ENCODE assay signal across 20 mouse cellular contexts in genomic region chr10:29344232-29344631, GRCm38 (mm10). TPM values are rescaled to one million over a fixed set of nuclear protein-coding genes. Genes with fewer than 3 reads are reported as not detected.
DNase-seq lines count a peak whose midpoint lies in the region; ATAC-seq lines count a peak whose summit lies in the region.
"Had no signal": no experiment of that assay in that cellular context is flagged by ENCODE, and none has a peak within 500 bp of the region (broad histone marks: within the 10 kb centered on the region; RNA-seq: fewer than 3 reads in every experiment).

No protein-coding gene starts in this region.

- H3K27ac ChIP-seq in limb, embryonic 10.5 days, result no peak overlapping the region
- H3K27ac ChIP-seq: embryonic facial prominence, embryonic 13.5 days; forebrain, embryonic 13.5 days; gastrocnemius, adult 2 months; heart, embryonic 10.5 days; hindbrain, embryonic 13.5 days; hindbrain, postnatal 0 days had no signal

- no peaks in the 10 kb centered on the region for H3K9me3 ChIP-seq in limb, embryonic 10.5 days (replicated peaks)
- H3K9me3 ChIP-seq: embryonic facial prominence, embryonic 13.5 days; forebrain, embryonic 13.5 days; heart, embryonic 10.5 days; hindbrain, embryonic 13.5 days had no signal

- ATAC-seq in frontal cortex, adult (ENCODE audit: low TSS enrichment), result peak; percentile 76
- ATAC-seq in megakaryocyte-erythroid progenitor cell, adult 5-6 weeks (replicated peaks; ENCODE audit: low FRiP score, low TSS enrichment, poor library complexity, severe bottlenecking), result no peak
- ATAC-seq: forebrain, embryonic 13.5 days had no signal

- 90% methylated on average over 4 of the region's 4 CpGs for WGBS in limb, embryonic 10.5 days

- no peaks in the 10 kb centered on the region for H3K4me1 ChIP-seq in limb, embryonic 10.5 days
- H3K4me1 ChIP-seq: embryonic facial prominence, embryonic 13.5 days; forebrain, embryonic 13.5 days; heart, embryonic 10.5 days; hindbrain, embryonic 13.5 days had no signal

- H3K27me3 ChIP-seq in limb, embryonic 10.5 days (ENCODE audit: low read depth, poor library complexity, severe bottlenecking), result no peaks in the 10 kb centered on the region
- H3K27me3 ChIP-seq: embryonic facial prominence, embryonic 13.5 days; forebrain, embryonic 13.5 days; hindbrain, embryonic 13.5 days had no signal

- H3K4me3 ChIP-seq in limb, embryonic 10.5 days, result no peak overlapping the region
- H3K4me3 ChIP-seq: embryonic facial prominence, embryonic 13.5 days; forebrain, embryonic 13.5 days; gastrocnemius, adult 2 months; heart, embryonic 10.5 days; hindbrain, embryonic 13.5 days had no signal

- peaks cover 59% of the 10 kb centered on the region for H3K36me3 ChIP-seq in limb, embryonic 10.5 days

- DNase-seq in frontal cortex, postnatal 10 days (ENCODE audit: low spot score in 2 of 2), result no peak
- peak; percentile 11 for DNase-seq in lung, postnatal 25 days (ENCODE audit: low spot score)
- DNase-seq in lung, postnatal 10 days, result no peak
- DNase-seq in right cerebral cortex, postnatal 10 days (ENCODE audit: low spot score in 2 of 2), result peak; percentile 46 to 55
- no peak for DNase-seq in limb, embryonic 10.5 days (ENCODE audit: low spot score)
- DNase-seq: adrenal gland, postnatal 10 days; cerebellum, adult 11-12 months; cerebellum, adult 9-10 months; cerebellum, postnatal 25 days; gastrocnemius, adult 2 months; gastrocnemius, postnatal 25 days; heart, adult 18-20 months; heart, postnatal 14 days had no signal

RNA-seq across cellular contexts. Expression of gene Rnf146, which starts 18.0 kb away (rescaled TPM):
- total RNA-seq in megakaryocyte-erythroid progenitor cell, adult 5-6 weeks (2014; fragmentation: Nextera tagmentation), result 25.3 and 36.4 TPM in 2 replicates
- 51.3 and 61.2 TPM in 2 replicates for total RNA-seq in megakaryocyte-erythroid progenitor cell, adult 5-6 weeks (2017)
- 38.3 and 49.0 TPM in 2 replicates for polyA plus RNA-seq in limb, embryonic 10.5 days (2016; fragmentation: Nextera tagmentation; extraction: Ambion mirVana)

RNA-seq across cellular contexts. Expression of gene Echdc1, which starts 31.3 kb away (rescaled TPM):
- 14.0 and 24.1 TPM in 2 replicates for total RNA-seq in megakaryocyte-erythroid progenitor cell, adult 5-6 weeks (2014; fragmentation: Nextera tagmentation)
- total RNA-seq in megakaryocyte-erythroid progenitor cell, adult 5-6 weeks (2017), result 54.4 and 65.5 TPM in 2 replicates
- 20.3 and 20.5 TPM in 2 replicates for polyA plus RNA-seq in limb, embryonic 10.5 days (2016; fragmentation: Nextera tagmentation; extraction: Ambion mirVana)

Comparison
In these comparisons a context has a peak if more than half of its experiments do, and no peak if none do; other contexts are left out.
1. DNase-seq: peak in lung, postnatal 25 days (single experiment) and right cerebral cortex, postnatal 10 days (2 of 2); none in frontal cortex, postnatal 10 days (0 of 2), lung, postnatal 10 days (single experiment) and limb, embryonic 10.5 days (single experiment).